Mouse (Mus musculus): ENCODE data around the gene Angptl7.

GRCm38 (mm10) chr4:148484511-148484910 lies 15.7 kb downstream of the Angptl7 start:
- TF ChIP-seq POLR2A (IDR thresholded peaks at IDR 0.05; ENCODE audit: insufficient read length, low read depth) (no peak), MAX (IDR thresholded peaks at IDR 0.05; ENCODE audit: low read depth) (no peak), POLR2AphosphoS2 (IDR thresholded peaks at IDR 0.05; ENCODE audit: insufficient read length, low read depth) (no peak)

All from myocyte (in vitro differentiated cells).